ENCODE assay signal across 15 mouse cellular contexts in the genomic region with DNA sequence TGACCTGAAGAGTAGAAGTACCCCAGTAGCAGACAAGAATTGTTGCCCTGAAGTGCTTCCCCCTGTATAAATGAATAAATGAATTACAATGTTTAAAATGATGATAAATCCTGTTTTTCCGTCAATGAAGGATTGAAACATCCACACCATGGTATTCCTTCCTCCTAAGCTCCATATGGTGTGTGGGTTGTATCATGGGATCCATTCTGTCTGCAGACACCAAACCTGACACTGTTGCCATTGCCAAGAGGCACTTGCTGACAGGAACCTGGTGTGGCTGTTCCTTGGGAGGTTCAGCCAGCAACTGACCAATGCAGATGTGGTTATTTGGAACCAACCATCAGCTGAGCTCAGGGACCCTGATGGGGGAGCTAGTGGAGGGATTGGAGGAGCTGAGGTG.
"Had no signal": no experiment of that assay in that cellular context is flagged by ENCODE, and none has a peak within 500 bp of the region (broad histone marks: within the 10 kb centered on the region; RNA-seq: fewer than 3 reads in every experiment).

No protein-coding gene starts in this region.

- DNase-seq: lung, adult 18-20 months; lung, embryonic 14.5 days; lung, postnatal 10 days; lung, postnatal 36 days; right cerebral cortex, postnatal 14 days; thymus, adult 2 months; thymus, postnatal 25 days; thymus, postnatal 4 days had no signal

- H3K27ac ChIP-seq: macrophage; midbrain, embryonic 13.5 days; midbrain, embryonic 15.5 days; neural tube, embryonic 12.5 days; stomach, embryonic 15.5 days; stomach, postnatal 0 days had no signal

- H3K4me3 ChIP-seq: megakaryocyte, embryonic 14.5 days; midbrain, embryonic 13.5 days; midbrain, embryonic 15.5 days; neural tube, embryonic 12.5 days; stomach, embryonic 15.5 days had no signal
